Mouse (Mus musculus) ES-Bruce4 (cell line): ENCODE measurements around the gene Ubac2. TPM values are rescaled to one million over a fixed set of nuclear protein-coding genes. Genes with fewer than 3 reads are reported as not detected.

Experiments used
- H3K27ac ChIP-seq: 2 replicates; pipeline ENCODE4 v1.5.1; 2012; ENCODE audit warnings: low read length, inconsistent platforms; ENCODE audit not compliant: insufficient read depth
- H3K27me3 ChIP-seq: 2 replicates; pipeline ENCODE4 v1.6.1; 2012; ENCODE audit warnings: mild to moderate bottlenecking, low read length, inconsistent platforms; ENCODE audit not compliant: control insufficient read depth, poor library complexity, insufficient read depth, severe bottlenecking
- H3K36me3 ChIP-seq: 2 replicates; pipeline ENCODE4 v1.6.1; 2012; ENCODE audit warnings: inconsistent platforms, mild to moderate bottlenecking, low read length, moderate library complexity; ENCODE audit not compliant: control insufficient read depth, poor library complexity, insufficient read depth, severe bottlenecking
- H3K4me1 ChIP-seq: one replicate; pipeline ENCODE4 v1.8.1; 2011; ENCODE audit warnings: low read length; ENCODE audit not compliant: control insufficient read depth, insufficient read depth
- H3K4me3 ChIP-seq: 2 replicates; pipeline ENCODE4 v1.5.1; 2011; ENCODE audit warnings: low read depth, mild to moderate bottlenecking, low read length
- H3K9ac ChIP-seq: 2 replicates; pipeline ENCODE4 v1.6.1; 2012; ENCODE audit warnings: low read depth, mild to moderate bottlenecking, inconsistent platforms; ENCODE audit not compliant: poor library complexity, severe bottlenecking
- H3K9me3 ChIP-seq: replicated peaks from 2 replicates; pipeline ENCODE4 v1.6.1; 2012; ENCODE audit warnings: mild to moderate bottlenecking, low read length, inconsistent platforms; ENCODE audit not compliant: control insufficient read depth, poor library complexity, insufficient read depth, severe bottlenecking
- CTCF ChIP-seq: IDR thresholded peaks from one replicate; pipeline ENCODE4 v1.8.1; 2011; ENCODE audit warnings: low read depth, low read length
- EP300 ChIP-seq: IDR thresholded peaks from 2 replicates; pipeline ENCODE4 v1.6.1; 2011; ENCODE audit warnings: low read depth, low read length; ENCODE audit not compliant: insufficient read depth
- POLR2A ChIP-seq: IDR thresholded peaks from one replicate; pipeline ENCODE4 v1.8.1; 2011; ENCODE audit warnings: low read length; ENCODE audit not compliant: insufficient read depth
- polyA plus RNA-seq: library from polyadenylated mRNA; stranded (reverse); fragments of >200 nt; gene quantifications from 2 replicates; pipeline ENCODE4 v1.2.4, GENCODE M21; 2011; ENCODE audit warnings: low read depth; ENCODE audit not compliant: missing spikeins, insufficient read depth, insufficient read length

The Ubac2 gene
- polyA plus RNA-seq, 1 experiment: 42.2 TPM

DNA sequence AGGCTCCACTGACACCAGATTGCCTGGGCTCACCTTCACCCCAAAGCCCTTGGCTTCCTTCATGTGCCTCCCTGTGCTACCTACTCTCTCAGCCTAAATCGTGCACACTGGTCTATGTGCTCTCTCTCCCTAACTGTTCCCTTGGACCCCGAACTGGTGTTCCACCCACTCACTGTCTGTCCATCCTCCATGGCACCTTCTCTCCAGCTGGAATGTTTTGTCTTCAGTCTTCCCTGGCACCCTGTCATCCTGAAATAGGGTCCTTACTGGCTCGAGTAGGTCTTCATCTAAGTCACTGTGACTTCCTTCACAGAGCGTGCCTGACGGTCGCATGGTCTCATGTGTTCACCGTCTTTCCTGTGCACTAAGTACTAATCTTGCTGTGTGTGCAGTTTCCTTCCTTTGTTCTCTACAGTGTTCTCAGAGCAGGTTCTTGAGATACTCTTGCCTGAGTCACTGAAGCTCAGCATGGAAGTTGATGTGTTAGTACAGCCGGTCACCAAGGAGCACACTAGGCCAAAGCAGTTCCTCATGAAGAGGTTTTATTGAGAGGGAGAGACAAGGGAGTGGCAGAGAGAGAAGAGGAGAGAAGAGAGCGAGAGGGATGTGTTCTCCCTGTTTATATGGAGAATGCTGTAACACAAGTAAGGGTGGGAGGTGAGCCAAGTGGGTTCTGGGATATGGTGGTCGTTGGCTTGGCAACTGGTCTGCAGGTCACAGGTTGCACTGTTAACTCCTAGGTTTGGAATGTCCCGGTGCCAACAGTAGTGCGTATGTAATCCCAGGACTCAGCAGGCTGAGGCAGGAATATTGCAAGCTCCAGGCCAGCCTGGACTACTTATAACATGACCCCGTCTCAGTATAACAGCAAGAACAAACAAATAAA is 114.2 kb downstream of the Ubac2 start:
- Histone ChIP-seq H3K4me1 (no peaks in the 10 kb centered on the region), H3K36me3 (no peaks in the 10 kb centered on the region), H3K4me3 (no peak overlapping the region), H3K27ac (no peak overlapping the region), H3K9me3 (no peaks in the 10 kb centered on the region), H3K27me3 (no peaks in the 10 kb centered on the region), H3K9ac (no peak overlapping the region)
- TF ChIP-seq POLR2A (no peak), CTCF (no peak)

DNA sequence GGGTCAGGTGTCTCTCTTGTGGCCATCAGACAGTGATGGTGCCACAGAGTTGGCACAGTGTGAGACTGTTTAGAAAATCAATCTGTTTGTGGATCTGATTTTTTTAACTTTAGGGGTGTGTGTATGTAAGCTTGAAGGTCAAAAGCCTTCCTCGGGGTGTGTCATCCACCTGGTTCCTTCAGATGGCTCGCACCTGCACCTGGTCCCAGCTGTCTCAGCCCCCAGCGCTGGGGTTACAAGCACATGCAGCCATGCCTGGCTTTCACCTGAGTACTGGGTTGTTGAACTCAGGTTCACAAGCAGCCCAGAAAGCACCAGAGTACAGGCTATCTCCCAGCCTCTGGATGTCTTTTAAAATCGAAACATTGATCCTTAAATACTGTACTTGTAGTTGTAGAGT is 115.2 kb downstream of the Ubac2 start:
- TF ChIP-seq EP300: no peak
- no peak for TF ChIP-seq CTCF
- TF ChIP-seq POLR2A: no peak
- Histone ChIP-seq H3K27me3 (no peaks in the 10 kb centered on the region), H3K27ac (no peak overlapping the region), H3K4me3 (no peak overlapping the region), H3K9me3 (no peaks in the 10 kb centered on the region), H3K36me3 (no peaks in the 10 kb centered on the region), H3K4me1 (no peaks in the 10 kb centered on the region), H3K9ac (no peak overlapping the region)

DNA sequence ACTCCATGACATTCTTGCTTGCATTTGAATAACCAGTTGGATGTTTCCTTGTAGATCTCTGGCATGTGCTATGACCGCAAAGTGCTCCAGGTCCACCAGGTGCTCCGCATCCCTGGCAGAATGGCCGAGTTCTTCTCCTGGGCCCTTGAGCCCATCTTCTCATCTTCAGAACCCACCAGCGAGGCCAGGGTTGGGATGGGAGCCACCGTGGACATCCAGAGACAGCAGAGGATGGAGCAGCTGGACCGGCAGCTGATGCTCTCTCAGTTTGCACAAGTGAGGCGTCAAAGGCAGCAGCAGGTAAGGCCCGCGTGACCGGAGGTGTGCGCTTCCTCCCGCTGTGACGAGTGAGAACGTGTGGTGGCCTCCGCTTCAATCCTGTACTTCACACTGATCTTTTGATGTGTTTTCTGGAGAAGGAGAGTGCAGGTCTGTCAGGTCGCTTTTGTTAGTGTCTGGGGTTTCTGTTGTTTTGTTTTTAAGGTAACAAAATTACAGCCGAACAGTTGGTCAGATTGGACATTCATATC is 115.8 kb downstream of the Ubac2 start:
- no peaks in the 10 kb centered on the region for H3K36me3 ChIP-seq
- no peak for TF ChIP-seq EP300
- H3K4me1 ChIP-seq: no peaks in the 10 kb centered on the region
- no peak overlapping the region for H3K27ac ChIP-seq
- no peaks in the 10 kb centered on the region for H3K9me3 ChIP-seq
- H3K4me3 ChIP-seq: no peak overlapping the region
- H3K9ac ChIP-seq: no peak overlapping the region
- no peaks in the 10 kb centered on the region for H3K27me3 ChIP-seq

DNA sequence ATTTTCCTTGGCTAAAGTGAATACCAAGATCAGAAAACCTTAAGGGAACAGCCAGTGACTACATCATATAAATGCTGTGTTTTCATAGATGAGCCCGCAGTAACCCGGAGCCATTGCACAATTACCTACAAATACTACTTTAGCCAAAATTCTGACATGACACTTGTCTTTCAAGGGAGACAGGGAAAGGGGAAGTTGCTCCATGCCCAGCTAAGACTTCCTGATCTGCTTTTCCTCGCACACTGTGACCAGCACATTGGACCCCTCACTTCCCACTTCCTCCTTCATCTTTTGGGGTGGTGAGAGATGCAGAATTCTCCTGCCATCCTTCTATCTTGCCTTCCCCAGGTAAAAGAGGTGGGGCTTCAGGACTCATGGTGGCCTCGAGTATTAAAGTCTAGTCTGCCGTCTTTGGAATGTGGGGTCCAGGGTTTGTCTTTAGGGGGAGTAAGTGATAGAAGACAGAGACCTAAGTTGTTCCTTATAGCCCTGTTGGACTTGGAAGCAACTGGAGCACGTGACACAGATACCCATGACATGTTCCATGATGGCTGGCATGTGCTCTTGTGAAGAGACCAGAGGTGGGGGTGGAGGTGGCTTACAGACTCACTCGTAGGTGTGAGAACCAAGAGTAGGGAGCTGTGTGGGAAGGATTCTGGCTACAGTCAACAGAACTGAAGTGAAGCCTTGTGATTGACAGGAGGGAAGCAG is 116.6 kb downstream of the Ubac2 start:
- H3K4me3 ChIP-seq: no peak overlapping the region
- TF ChIP-seq CTCF (no peak), POLR2A (no peak), EP300 (no peak)
- no peaks in the 10 kb centered on the region for H3K27me3 ChIP-seq
- no peaks in the 10 kb centered on the region for H3K36me3 ChIP-seq
- no peak overlapping the region for H3K9ac ChIP-seq
- H3K9me3 ChIP-seq: no peaks in the 10 kb centered on the region
- H3K27ac ChIP-seq: no peak overlapping the region
- no peaks in the 10 kb centered on the region for H3K4me1 ChIP-seq

DNA sequence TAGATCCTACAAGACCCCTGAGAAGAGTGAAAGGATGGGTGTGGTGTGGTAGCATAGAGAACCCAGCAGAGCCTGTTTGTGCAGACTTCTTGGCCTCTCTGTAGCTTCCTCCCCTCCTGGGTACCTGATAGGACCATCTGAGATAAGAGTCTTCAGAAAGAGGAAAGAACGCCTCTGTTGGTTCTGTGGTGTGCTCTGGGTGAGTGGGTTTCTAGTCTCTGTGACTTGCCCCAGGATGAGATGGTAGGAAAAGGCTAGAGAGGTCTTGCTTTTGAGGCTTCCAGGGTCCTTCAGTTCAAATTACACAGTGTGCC is 117.1 kb downstream of the Ubac2 start:
- TF ChIP-seq CTCF (no peak), POLR2A (no peak), EP300 (no peak)
- H3K9me3 ChIP-seq: no peaks in the 10 kb centered on the region
- no peak overlapping the region for H3K4me3 ChIP-seq
- H3K27me3 ChIP-seq: no peaks in the 10 kb centered on the region
- no peak overlapping the region for H3K27ac ChIP-seq
- no peaks in the 10 kb centered on the region for H3K36me3 ChIP-seq
- H3K4me1 ChIP-seq: no peaks in the 10 kb centered on the region
- no peak overlapping the region for H3K9ac ChIP-seq

DNA sequence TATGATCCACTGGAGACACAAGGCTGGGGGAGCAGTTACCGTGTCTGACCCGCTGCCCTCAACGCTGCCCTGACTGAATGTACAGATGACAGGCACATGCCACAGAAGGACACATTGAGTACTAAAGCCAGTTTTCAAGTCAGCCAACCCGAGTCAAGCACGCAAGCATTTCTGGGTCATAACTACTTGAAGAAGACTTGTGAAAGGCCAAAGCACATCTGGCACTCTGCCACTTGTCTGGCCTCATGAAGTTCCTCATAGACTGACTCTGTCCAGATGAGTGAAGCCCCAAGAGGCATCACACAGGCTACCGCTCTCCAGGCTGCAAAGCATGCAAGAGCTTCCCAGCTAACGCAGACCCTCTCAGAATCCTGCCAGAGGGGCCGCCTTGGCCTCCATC is 118.4 kb downstream of the Ubac2 start:
- Histone ChIP-seq H3K4me3 (no peak overlapping the region), H3K27me3 (no peaks in the 10 kb centered on the region), H3K36me3 (no peaks in the 10 kb centered on the region), H3K9me3 (no peaks in the 10 kb centered on the region), H3K9ac (no peak overlapping the region), H3K27ac (no peak overlapping the region), H3K4me1 (no peaks in the 10 kb centered on the region)
- no peak for TF ChIP-seq POLR2A
- TF ChIP-seq CTCF: no peak
- no peak for TF ChIP-seq EP300
